Mouse (Mus musculus): ENCODE data around the gene Scg2. TPM values are rescaled to one million over a fixed set of nuclear protein-coding genes. Genes with fewer than 3 reads are reported as not detected.

Scg2 gene
- polyA plus RNA-seq, 2 experiments, result 0.74 to 1.5 TPM

- H3K36me3 ChIP-seq (ENCODE audit: control insufficient read depth, insufficient read depth, low read length), result no peaks in the 10 kb centered on the region
- no peak; the same call in 1 of the 2 replicates for ATAC-seq (ENCODE audit: low FRiP score, low read depth)
- no peaks in the 10 kb centered on the region for H3K9me3 ChIP-seq (ENCODE audit: control insufficient read depth, low read length)
- 74% methylated on average over 10 of the region's 10 CpGs for WGBS
- no peak overlapping the region for H3K9ac ChIP-seq (ENCODE audit: low read depth, low read length, severe bottlenecking)
- H3K4me1 ChIP-seq (ENCODE audit: control insufficient read depth, insufficient read depth, low read length), result no peaks in the 10 kb centered on the region
- no peak overlapping the region for H3K4me3 ChIP-seq (replicated peaks; ENCODE audit: low read length)
- H3K4me2 ChIP-seq (replicated peaks; ENCODE audit: low read depth, low read length, severe bottlenecking), result no peak overlapping the region
- no peak overlapping the region for H3K27ac ChIP-seq (replicated peaks; ENCODE audit: low read depth, low read length)
- H3K27me3 ChIP-seq (ENCODE audit: control insufficient read depth, insufficient read depth, low read length), result no peaks in the 10 kb centered on the region
- no peak for DNase-seq (ENCODE audit: low spot score)
- no peak for TF ChIP-seq POLR2A (IDR thresholded peaks at IDR 0.05; ENCODE audit: borderline replicate concordance, extremely low read depth, insufficient read depth, insufficient read length)
Observed at GRCm38 (mm10) chr1:79401090-79402012, 38.6 kb downstream of the Scg2 start.

- no peak for TF ChIP-seq POLR2A (IDR thresholded peaks at IDR 0.05; ENCODE audit: borderline replicate concordance, extremely low read depth, insufficient read depth, insufficient read length)
- Histone ChIP-seq H3K9me3 (ENCODE audit: control insufficient read depth, low read length) (no peaks in the 10 kb centered on the region), H3K4me3 (replicated peaks; ENCODE audit: low read length) (no peak overlapping the region), H3K27ac (replicated peaks; ENCODE audit: low read depth, low read length) (no peak overlapping the region), H3K27me3 (ENCODE audit: control insufficient read depth, insufficient read depth, low read length) (no peaks in the 10 kb centered on the region), H3K9ac (ENCODE audit: low read depth, low read length, severe bottlenecking) (no peak overlapping the region), H3K4me1 (ENCODE audit: control insufficient read depth, insufficient read depth, low read length) (no peaks in the 10 kb centered on the region), H3K36me3 (ENCODE audit: control insufficient read depth, insufficient read depth, low read length) (no peaks in the 10 kb centered on the region), H3K4me2 (replicated peaks; ENCODE audit: low read depth, low read length, severe bottlenecking) (no peak overlapping the region)
- DNase-seq (ENCODE audit: low spot score), result no peak
- no peak for ATAC-seq (ENCODE audit: low FRiP score, low read depth)
- 77% methylated on average over 5 of the region's 5 CpGs for WGBS
Observed at GRCm38 (mm10) chr1:79400284-79400683, 39.6 kb downstream of the Scg2 start.

Other genes with a start within 250 kb of the Scg2 start
- gene Ap1s3, start 231.9 kb upstream of the Scg2 start, polyA plus RNA-seq (2012; rRNA removed), result 6.6 and 9.2 TPM in 2 replicates
- 0.69 and 0.95 TPM in 2 replicates for gene Ap1s3, start 231.9 kb upstream of the Scg2 start, polyA plus RNA-seq (2014; fragmentation: Nextera tagmentation; extraction: Ambion mirVana)

Data from limb, embryonic 14.5 days (tissue).